Mouse (Mus musculus) neutrophil, adult 5-6 weeks (primary cell): ENCODE results near the gene Zfp979. TPM values are rescaled to one million over a fixed set of nuclear protein-coding genes. Genes with fewer than 3 reads are reported as not detected.
"Not testable (repeated sequence)": the region's sequence is repeated elsewhere in the genome, so short reads cannot be mapped to it uniquely, and the experiment has no call there.

ENCODE experiments used
- ATAC-seq: fragments of 151-379, 151-347 bp; 2 replicates; pipeline ENCODE4 v1.8.0; 2017; ENCODE audit warnings: mild to moderate bottlenecking, moderate TSS enrichment; ENCODE audit not compliant: insufficient number of reproducible peaks, poor library complexity, low FRiP score, severe bottlenecking; ENCODE audit errors: extremely low read depth
- total RNA-seq: library from RNA; stranded (forward); fragments of 200-1000 nt; gene quantifications from 2 replicates; pipeline ENCODE4 v1.2.3, GENCODE M21; 2017

Zfp979 gene
- not detected in 2 replicates for total RNA-seq

GRCm38 (mm10) chr4:147642413-147642812, at the start of gene Zfp979:
Gene Zfp979, minus strand, starts transcription at chr4:147642513.
- ATAC-seq, result not testable (repeated sequence)

- ATAC-seq, result not testable (repeated sequence)
Observed at GRCm38 (mm10) chr4:147655245-147655644, 12.9 kb upstream of the Zfp979 start.

- ATAC-seq, result not testable (repeated sequence)
Observed at GRCm38 (mm10) chr4:147647407-147647806, 5.1 kb upstream of the Zfp979 start.

GRCm38 (mm10) chr4:147641932-147642331, 381 bp downstream of the Zfp979 start:
- not testable (repeated sequence) for ATAC-seq

GRCm38 (mm10) chr4:147633818-147634262, 8.5 kb downstream of the Zfp979 start:
- peak; percentile 51 for ATAC-seq

GRCm38 (mm10) chr4:147606511-147606910, 35.8 kb downstream of the Zfp979 start:
- ATAC-seq, result not testable (repeated sequence)

GRCm38 (mm10) chr4:147605521-147605920, 36.8 kb downstream of the Zfp979 start:
- no peak for ATAC-seq

GRCm38 (mm10) chr4:147603806-147604205, 38.5 kb downstream of the Zfp979 start:
- no peak for ATAC-seq

- no peak for ATAC-seq
Observed at GRCm38 (mm10) chr4:147601881-147602280, 40.4 kb downstream of the Zfp979 start.

GRCm38 (mm10) chr4:147598831-147599230, 43.5 kb downstream of the Zfp979 start:
- ATAC-seq, result no peak

- ATAC-seq, result no peak
Observed at GRCm38 (mm10) chr4:147597685-147598084, 44.6 kb downstream of the Zfp979 start.

GRCm38 (mm10) chr4:147594630-147595029, 47.7 kb downstream of the Zfp979 start:
- not testable (repeated sequence) for ATAC-seq

GRCm38 (mm10) chr4:147586511-147587473, 55.5 kb downstream of the Zfp979 start:
- no peak for ATAC-seq

GRCm38 (mm10) chr4:147579371-147579770, 62.9 kb downstream of the Zfp979 start:
- not testable (repeated sequence) for ATAC-seq

- not testable (repeated sequence) for ATAC-seq
Observed at GRCm38 (mm10) chr4:147571156-147571555, 71.2 kb downstream of the Zfp979 start.

GRCm38 (mm10) chr4:147565426-147566220, 76.7 kb downstream of the Zfp979 start:
- no peak for ATAC-seq
